ENCODE assay signal across 8 mouse cellular contexts in the genomic region with DNA sequence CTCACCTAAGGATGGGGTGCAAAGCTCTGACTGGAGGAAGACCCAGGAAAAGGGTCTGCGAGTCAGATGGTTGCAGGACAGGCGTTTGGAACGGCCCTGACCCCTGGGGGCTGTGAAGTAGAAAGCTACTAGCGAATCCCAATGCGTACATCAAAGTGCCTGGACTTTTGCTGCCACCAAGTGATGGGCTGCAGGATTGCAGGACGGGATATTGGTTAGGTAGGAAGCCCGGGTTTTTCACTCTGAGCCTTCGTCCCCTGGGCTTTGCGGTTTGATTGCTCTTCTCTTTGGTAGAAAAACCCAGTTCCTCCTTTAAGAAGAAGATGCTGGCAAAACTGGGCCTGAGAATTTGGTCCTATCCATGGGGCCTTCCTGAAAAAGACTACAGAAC. TPM values are rescaled to one million over a fixed set of nuclear protein-coding genes. Genes with fewer than 3 reads are reported as not detected.
DNase-seq lines count a peak whose midpoint lies in the region; ATAC-seq lines count a peak whose summit lies in the region.

No protein-coding gene starts in this region.

- H3K36me3 ChIP-seq in forebrain, embryonic 13.5 days (ENCODE audit: poor library complexity, severe bottlenecking), result peaks cover 7% of the 10 kb centered on the region; the same call in 1 of the 2 replicates
- no peaks in the 10 kb centered on the region for H3K36me3 ChIP-seq in liver, embryonic 15.5 days (replicated peaks)
- H3K36me3 ChIP-seq in neural tube, embryonic 11.5 days (ENCODE audit: control insufficient read depth, insufficient read depth, low read length), result no peaks in the 10 kb centered on the region; the same call in 1 of the 2 replicates
- no peaks in the 10 kb centered on the region for H3K36me3 ChIP-seq in stomach, embryonic 16.5 days (ENCODE audit: control insufficient read depth, insufficient read depth, low read length)

- DNase-seq in ES-CJ7 (ENCODE audit: low read depth, low spot score), result peak; percentile 95
- peak; percentile 97 to 98 for DNase-seq in heart, postnatal 10 days
- peak; percentile 98 for DNase-seq in kidney, postnatal 4 days
- DNase-seq in neural tube, embryonic 11.5 days (ENCODE audit: low spot score), result peak; percentile 97

- ATAC-seq in cerebellum, adult (ENCODE audit: insufficient number of reproducible peaks, low FRiP score, low TSS enrichment), result peak; percentile 17; the same call in 1 of the 2 replicates
- peak; percentile 77 for ATAC-seq in forebrain, embryonic 13.5 days
- peak; percentile 65 for ATAC-seq in liver, embryonic 15.5 days (ENCODE audit: insufficient read depth)
- ATAC-seq in neural tube, embryonic 11.5 days (ENCODE audit: insufficient read depth, low FRiP score, low TSS enrichment), result peak; percentile 70
- ATAC-seq in stomach, embryonic 16.5 days (ENCODE audit: insufficient read depth, low FRiP score), result peak; percentile 67

- WGBS in forebrain, embryonic 13.5 days, result 0% methylated on average over 9 of the region's 9 CpGs
- 0% methylated on average over 9 of the region's 9 CpGs for WGBS in liver, embryonic 15.5 days (ENCODE audit: insufficient replicate concordance)
- 0% methylated on average over 9 of the region's 9 CpGs for WGBS in neural tube, embryonic 11.5 days
- WGBS in stomach, embryonic 16.5 days, result 0% methylated on average over 9 of the region's 9 CpGs

- peaks cover 35% of the 10 kb centered on the region for H3K4me1 ChIP-seq in forebrain, embryonic 13.5 days
- H3K4me1 ChIP-seq in liver, embryonic 15.5 days (replicated peaks), result peaks cover 30% of the 10 kb centered on the region
- H3K4me1 ChIP-seq in neural tube, embryonic 11.5 days (ENCODE audit: control insufficient read depth, insufficient read depth, low read length), result peaks cover 8% of the 10 kb centered on the region
- H3K4me1 ChIP-seq in stomach, embryonic 16.5 days (ENCODE audit: control insufficient read depth, insufficient read depth, low read length), result peaks cover 33% of the 10 kb centered on the region

- H3K9ac ChIP-seq in forebrain, embryonic 13.5 days, result peak overlapping the region; percentile 85
- H3K9ac ChIP-seq in liver, embryonic 15.5 days, result peak overlapping the region; percentile 66
- H3K9ac ChIP-seq in neural tube, embryonic 11.5 days (ENCODE audit: low read length), result peak overlapping the region; percentile 78
- peak overlapping the region; percentile 84 for H3K9ac ChIP-seq in stomach, embryonic 16.5 days (ENCODE audit: low read length)

- H3K27me3 ChIP-seq in forebrain, embryonic 13.5 days, result no peaks in the 10 kb centered on the region
- H3K27me3 ChIP-seq in liver, embryonic 15.5 days, result no peaks in the 10 kb centered on the region
- no peaks in the 10 kb centered on the region for H3K27me3 ChIP-seq in neural tube, embryonic 11.5 days (ENCODE audit: control insufficient read depth, insufficient read depth, low read length)
- no peaks in the 10 kb centered on the region for H3K27me3 ChIP-seq in stomach, embryonic 16.5 days (ENCODE audit: control insufficient read depth, insufficient read depth, low read length)

- no peaks in the 10 kb centered on the region for H3K9me3 ChIP-seq in forebrain, embryonic 13.5 days (replicated peaks)
- H3K9me3 ChIP-seq in liver, embryonic 15.5 days (replicated peaks), result no peaks in the 10 kb centered on the region
- no peaks in the 10 kb centered on the region for H3K9me3 ChIP-seq in neural tube, embryonic 11.5 days (ENCODE audit: control insufficient read depth, low read length)
- no peaks in the 10 kb centered on the region for H3K9me3 ChIP-seq in stomach, embryonic 16.5 days (replicated peaks; ENCODE audit: control insufficient read depth, low read length)

- peak overlapping the region; percentile 82 for H3K4me2 ChIP-seq in forebrain, embryonic 13.5 days
- H3K4me2 ChIP-seq in liver, embryonic 15.5 days, result peak overlapping the region; percentile 93
- H3K4me2 ChIP-seq in neural tube, embryonic 11.5 days (ENCODE audit: low read depth), result peak overlapping the region; percentile 93
- peak overlapping the region; percentile 79 for H3K4me2 ChIP-seq in stomach, embryonic 16.5 days (ENCODE audit: low read depth, low read length)

- intact Hi-C loops in heart, postnatal 10 days (cut with DNase I), result loop anchor here (1.0 to 10.0 kb wide), 4 partner anchors 28 to 284 kb away; a partner anchor contains a TSS

- H3K27ac ChIP-seq in forebrain, embryonic 13.5 days, result peak overlapping the region; percentile 97
- peak overlapping the region; percentile 89 for H3K27ac ChIP-seq in liver, embryonic 15.5 days (replicated peaks)
- H3K27ac ChIP-seq in neural tube, embryonic 11.5 days (ENCODE audit: low read depth, low read length), result peak overlapping the region; percentile 94
- peak overlapping the region; percentile 99 for H3K27ac ChIP-seq in stomach, embryonic 16.5 days (ENCODE audit: low read length)

- H3K4me3 ChIP-seq in forebrain, embryonic 13.5 days, result peak overlapping the region; percentile 56
- H3K4me3 ChIP-seq in liver, embryonic 15.5 days (replicated peaks), result peak overlapping the region; percentile 66
- peak overlapping the region; percentile 72 for H3K4me3 ChIP-seq in neural tube, embryonic 11.5 days (ENCODE audit: low read depth, low read length)
- peak overlapping the region; percentile 64 for H3K4me3 ChIP-seq in stomach, embryonic 16.5 days (replicated peaks; ENCODE audit: low read length)

RNA-seq across cellular contexts. Expression of a gene that starts 0.3 kb away (rescaled TPM):
- 90.3 and 93.2 TPM in 2 replicates for polyA plus RNA-seq in forebrain, embryonic 13.5 days (2015; fragmentation: Nextera tagmentation; extraction: Ambion mirVana)
- 10 to 100 TPM; 25.7 to 28.2 TPM for total RNA-seq in heart, postnatal 10 days (2021)
- 18.2 and 19.7 TPM in 2 replicates for polyA plus RNA-seq in liver, embryonic 15.5 days (2015; fragmentation: Nextera tagmentation; extraction: Ambion mirVana)
- polyA plus RNA-seq in neural tube, embryonic 11.5 days (2014; fragmentation: Nextera tagmentation; extraction: Ambion mirVana), result 96.6 and 98.1 TPM in 2 replicates
- polyA plus RNA-seq in stomach, embryonic 16.5 days (2015; fragmentation: Nextera tagmentation; extraction: Ambion mirVana), result 58.4 and 60.1 TPM in 2 replicates

RNA-seq across cellular contexts. Expression of a gene that starts 26.9 kb away (rescaled TPM):
- polyA plus RNA-seq in forebrain, embryonic 13.5 days (2015; fragmentation: Nextera tagmentation; extraction: Ambion mirVana), result 11.3 and 12.0 TPM in 2 replicates
- 10 to 100 TPM; 89.2 to 89.6 TPM for total RNA-seq in heart, postnatal 10 days (2021)
- 2.1 and 2.6 TPM in 2 replicates for polyA plus RNA-seq in liver, embryonic 15.5 days (2015; fragmentation: Nextera tagmentation; extraction: Ambion mirVana)
- 15.1 and 16.6 TPM in 2 replicates for polyA plus RNA-seq in neural tube, embryonic 11.5 days (2014; fragmentation: Nextera tagmentation; extraction: Ambion mirVana)
- polyA plus RNA-seq in stomach, embryonic 16.5 days (2015; fragmentation: Nextera tagmentation; extraction: Ambion mirVana), result 17.7 and 17.9 TPM in 2 replicates

Comparison
In these comparisons a context has a peak if more than half of its experiments do, and no peak if none do; other contexts are left out.
1. Peak in every context shown above with its lines: DNase-seq, ATAC-seq, H3K4me3 ChIP-seq and H3K27ac ChIP-seq.
2. ATAC-seq: peak in every context shown above with its lines; median percentile 77 in forebrain, embryonic 13.5 days; 70 in neural tube, embryonic 11.5 days; 67 in stomach, embryonic 16.5 days; 65 in liver, embryonic 15.5 days; 17 in cerebellum, adult.